Mouse (Mus musculus) retina, postnatal 1 day (tissue): ENCODE measurements around the gene Dnajc27.

Source experiments
- DNase-seq: peaks from one replicate; pipeline ENCODE4 v3.0.0-alpha.2; 2012

Dnajc27 gene

GRCm38 (mm10) chr12:4083441-4083840 lies 1.1 kb downstream of the Dnajc27 start:
- DNase-seq, result no peak

- peak; percentile 82 for DNase-seq
Observed at GRCm38 (mm10) chr12:4107383-4107782, 25.0 kb downstream of the Dnajc27 start.

GRCm38 (mm10) chr12:4116132-4116531 lies 33.7 kb downstream of the Dnajc27 start:
- DNase-seq, result no peak

- no peak for DNase-seq
Observed at GRCm38 (mm10) chr12:4117136-4117535, 34.8 kb downstream of the Dnajc27 start.

- DNase-seq, result no peak
Observed at GRCm38 (mm10) chr12:4117579-4117978, 35.2 kb downstream of the Dnajc27 start.

- DNase-seq, result no peak
Observed at GRCm38 (mm10) chr12:4127346-4127745, 45.0 kb downstream of the Dnajc27 start.

- DNase-seq, result peak; percentile 80
Observed at GRCm38 (mm10) chr12:4132941-4133846, 50.8 kb downstream of the Dnajc27 start, which contains the start of gene Adcy3. Gene Adcy3 (plus strand): TSS chr12:4133103.

- peak; percentile 12 for DNase-seq
Observed at GRCm38 (mm10) chr12:4133847-4134212, 51.4 kb downstream of the Dnajc27 start.

- no peak for DNase-seq
Observed at GRCm38 (mm10) chr12:4143179-4143578, 60.8 kb downstream of the Dnajc27 start.

- no peak for DNase-seq
Observed at GRCm38 (mm10) chr12:4150936-4151335, 68.6 kb downstream of the Dnajc27 start.

- no peak for DNase-seq
Observed at GRCm38 (mm10) chr12:4151969-4152368, 69.6 kb downstream of the Dnajc27 start.

GRCm38 (mm10) chr12:4157466-4157865 lies 75.1 kb downstream of the Dnajc27 start:
- no peak for DNase-seq

GRCm38 (mm10) chr12:4158179-4158578 lies 75.8 kb downstream of the Dnajc27 start:
- no peak for DNase-seq

- DNase-seq, result no peak
Observed at GRCm38 (mm10) chr12:4158868-4159632, 76.7 kb downstream of the Dnajc27 start.
